Mouse (Mus musculus): ENCODE measurements around the gene Pigw.

Pigw gene

GRCm38 (mm10) chr11:84879772-84880464 lies at the start of gene Pigw, which contains the start of gene Myo19:
Gene Pigw, minus strand, starts transcription at chr11:84880285.
Gene Myo19, plus strand, starts transcription at chr11:84880148.
- DNase-seq (ENCODE audit: low read depth, low spot score): peak; percentile 72

DNA sequence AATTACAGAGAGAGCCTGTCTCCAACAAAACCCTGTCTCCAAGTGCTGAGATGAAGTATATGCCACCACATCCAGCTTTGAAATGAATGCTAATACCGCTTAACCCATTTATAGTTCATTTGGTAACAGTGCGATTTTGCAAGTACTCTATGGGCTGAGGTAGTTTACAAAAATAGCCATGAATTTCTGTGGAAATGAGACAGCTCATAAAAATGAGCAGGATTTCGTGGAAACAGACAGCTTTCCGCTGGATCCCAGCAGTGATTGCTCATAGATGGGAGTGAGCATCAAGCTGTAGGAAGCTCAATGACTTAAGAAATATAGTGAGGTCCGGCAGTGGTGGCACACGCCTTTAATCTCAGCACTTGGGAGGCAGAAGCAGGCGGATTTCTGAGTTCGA lies 40.9 kb upstream of the Pigw start:
- DNase-seq (ENCODE audit: low read depth, low spot score): no peak

DNA sequence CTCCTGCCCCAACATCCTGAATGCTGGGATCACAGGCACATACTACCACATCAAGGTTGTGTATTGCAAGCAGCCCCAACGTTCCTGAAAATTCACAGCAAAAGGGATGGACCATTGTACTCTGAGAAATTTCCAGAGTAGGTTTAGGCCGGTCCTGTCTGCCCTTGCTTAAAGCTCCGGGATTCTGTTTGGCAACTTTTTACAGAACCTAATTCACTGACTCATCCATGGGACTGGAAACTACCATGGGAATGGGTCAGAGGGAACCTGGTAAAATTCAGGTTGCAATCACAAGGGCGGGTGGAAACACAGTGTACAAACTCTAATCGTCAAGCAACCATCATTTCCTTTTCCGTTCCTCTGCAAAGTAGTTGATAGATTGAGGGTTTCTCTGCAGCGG lies 39.9 kb upstream of the Pigw start:
- no peak for DNase-seq (ENCODE audit: low read depth, low spot score)

- DNase-seq (ENCODE audit: low read depth, low spot score): peak; percentile 26
These were observed 39.2 kb upstream of the Pigw start for GRCm38 (mm10) chr11:84919276-84919675.

DNA sequence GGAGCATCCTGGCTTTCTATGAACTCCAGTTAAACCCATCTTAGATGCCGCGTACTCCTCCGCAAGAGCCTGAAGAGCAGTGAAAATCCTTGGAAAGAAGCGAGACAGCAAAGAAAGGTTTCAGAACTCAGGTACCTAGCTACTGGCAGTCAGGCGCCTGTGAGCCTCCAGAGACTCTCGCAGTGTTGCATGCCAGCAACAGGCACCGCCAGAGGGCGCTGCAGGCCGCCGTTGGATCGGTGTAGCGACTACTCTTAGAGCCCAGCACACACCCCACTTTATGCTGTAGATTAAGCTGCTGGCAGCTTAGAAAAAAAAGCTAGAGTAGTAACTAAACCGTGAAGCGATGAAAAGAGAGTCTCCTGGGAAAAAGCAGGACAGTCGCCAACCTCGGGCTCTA lies 38.3 kb upstream of the Pigw start:
- DNase-seq (ENCODE audit: low read depth, low spot score): peak; percentile 82

DNA sequence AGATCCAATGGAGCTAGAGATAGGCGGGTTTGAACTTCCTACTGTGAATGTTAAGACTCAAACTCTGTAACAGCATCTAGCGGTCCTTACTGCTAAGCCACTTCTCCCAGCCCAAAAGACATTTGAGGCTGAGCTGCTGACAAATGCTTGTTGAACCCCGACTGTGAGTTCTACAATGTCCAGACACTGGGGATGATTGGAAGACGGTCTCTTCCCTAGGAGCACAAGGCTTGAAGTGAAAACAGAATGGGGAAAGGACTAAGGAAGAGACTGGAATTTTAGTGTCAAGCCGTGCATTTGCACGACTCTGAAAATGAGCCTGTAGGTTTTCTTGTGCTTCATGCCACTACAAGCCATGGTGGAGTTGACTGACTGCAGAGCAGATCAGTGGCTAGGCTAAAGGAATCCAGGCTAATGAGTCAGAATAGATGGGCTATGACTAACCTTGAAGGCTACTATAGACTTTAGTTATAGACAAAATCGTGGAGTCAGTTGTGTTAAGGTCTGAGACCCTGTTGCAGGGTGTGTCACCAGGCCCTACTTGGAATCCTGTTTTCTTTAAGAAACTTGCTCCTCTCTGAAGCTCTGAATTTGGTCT lies 36.7 kb upstream of the Pigw start:
- DNase-seq (ENCODE audit: low read depth, low spot score): no peak

GRCm38 (mm10) chr11:84916053-84916702 lies 36.1 kb upstream of the Pigw start, which contains the start of gene Znhit3:
Gene Znhit3, minus strand, starts transcription at chr11:84916366.
- peak; percentile 87 for DNase-seq (ENCODE audit: low read depth, low spot score)

- no peak for DNase-seq (ENCODE audit: low read depth, low spot score)
These were observed 34.6 kb upstream of the Pigw start for GRCm38 (mm10) chr11:84914673-84915072.

GRCm38 (mm10) chr11:84910411-84910810 lies 30.3 kb upstream of the Pigw start:
- DNase-seq (ENCODE audit: low read depth, low spot score): no peak

DNA sequence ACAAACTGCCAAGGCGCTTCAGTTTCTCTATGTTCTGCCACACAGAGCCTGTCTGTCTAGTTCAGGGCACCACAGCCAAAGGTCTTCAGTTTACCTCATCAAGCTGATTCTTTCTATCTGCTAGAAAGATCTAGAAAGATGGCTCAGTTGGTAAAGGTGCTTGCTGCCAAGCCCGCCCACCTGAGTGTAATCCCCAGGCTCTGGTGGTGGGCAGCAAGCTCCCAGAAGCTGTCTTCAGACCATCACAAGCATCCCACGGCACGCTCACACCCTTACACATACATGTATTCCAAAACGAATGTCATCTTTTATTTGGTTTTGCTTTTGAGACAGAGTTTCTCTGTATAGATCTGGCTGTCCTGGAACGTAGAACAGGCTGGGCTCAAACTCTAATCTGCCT lies 28.4 kb upstream of the Pigw start:
- no peak for DNase-seq (ENCODE audit: low read depth, low spot score)

DNA sequence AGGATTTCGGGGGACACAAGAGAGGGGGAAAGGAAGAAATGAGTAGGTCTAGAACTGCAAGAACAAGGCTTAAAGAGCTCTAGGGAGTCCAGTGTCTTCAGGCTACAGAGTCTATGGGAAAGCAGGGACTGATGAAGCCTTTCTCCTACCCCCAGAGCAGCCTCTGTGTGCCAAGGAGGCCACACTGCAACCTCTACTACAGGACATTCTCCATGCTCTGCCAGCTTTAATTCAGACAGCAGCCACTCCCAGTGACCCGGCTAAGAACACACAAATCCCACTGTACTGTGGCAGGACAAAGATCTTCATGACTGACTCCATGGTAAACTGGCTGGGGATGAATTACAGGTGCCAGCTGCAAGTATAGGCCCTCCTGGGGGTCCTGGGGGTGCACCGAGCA lies 27.0 kb upstream of the Pigw start:
- no peak for DNase-seq (ENCODE audit: low read depth, low spot score)

GRCm38 (mm10) chr11:84904597-84905144 lies 24.6 kb upstream of the Pigw start:
- DNase-seq (ENCODE audit: low read depth, low spot score): no peak

GRCm38 (mm10) chr11:84893113-84893512 lies 13.0 kb upstream of the Pigw start:
- no peak for DNase-seq (ENCODE audit: low read depth, low spot score)

DNA sequence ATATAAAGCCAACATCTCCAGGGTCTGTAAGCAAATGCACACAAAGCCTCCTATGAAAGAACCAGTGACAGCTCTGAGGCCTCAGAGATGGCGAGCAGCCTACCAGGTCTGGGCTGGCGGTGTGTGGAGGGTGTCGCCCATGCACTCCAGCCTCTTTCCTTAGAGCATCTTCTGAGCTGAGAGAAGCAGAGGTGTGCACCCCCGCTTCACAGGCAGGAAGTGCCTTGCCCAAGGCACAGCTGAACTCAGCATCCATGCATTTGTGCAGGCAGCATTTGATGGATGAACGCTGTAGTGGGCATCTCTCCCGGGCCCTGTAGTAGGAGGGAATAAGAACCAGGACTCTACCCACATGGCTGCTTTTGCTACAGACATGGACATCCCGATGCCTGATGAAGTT lies 11.6 kb upstream of the Pigw start:
- DNase-seq (ENCODE audit: low read depth, low spot score): no peak

GRCm38 (mm10) chr11:84889492-84889891 lies 9.4 kb upstream of the Pigw start:
- no peak for DNase-seq (ENCODE audit: low read depth, low spot score)

DNA sequence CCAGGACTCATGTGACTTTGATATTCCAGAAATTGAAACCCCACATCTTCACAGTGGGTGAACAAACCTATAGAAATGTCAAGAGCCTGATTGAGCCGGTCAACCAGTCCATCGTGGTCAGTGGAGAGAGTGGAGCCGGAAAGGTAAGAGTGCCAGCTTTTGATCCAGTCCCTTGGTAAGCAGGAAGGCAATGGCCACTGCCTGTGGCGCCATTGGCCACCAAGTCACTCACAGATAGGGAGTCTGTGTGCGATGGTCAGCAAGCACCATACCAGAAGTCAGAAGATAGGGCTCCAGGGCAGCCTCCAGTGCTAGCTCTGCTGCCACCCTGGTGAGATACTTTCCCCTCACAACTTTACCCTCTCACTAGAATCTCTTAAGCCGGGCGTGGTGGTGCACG lies 7.9 kb upstream of the Pigw start:
- no peak for DNase-seq (ENCODE audit: low read depth, low spot score)

DNA sequence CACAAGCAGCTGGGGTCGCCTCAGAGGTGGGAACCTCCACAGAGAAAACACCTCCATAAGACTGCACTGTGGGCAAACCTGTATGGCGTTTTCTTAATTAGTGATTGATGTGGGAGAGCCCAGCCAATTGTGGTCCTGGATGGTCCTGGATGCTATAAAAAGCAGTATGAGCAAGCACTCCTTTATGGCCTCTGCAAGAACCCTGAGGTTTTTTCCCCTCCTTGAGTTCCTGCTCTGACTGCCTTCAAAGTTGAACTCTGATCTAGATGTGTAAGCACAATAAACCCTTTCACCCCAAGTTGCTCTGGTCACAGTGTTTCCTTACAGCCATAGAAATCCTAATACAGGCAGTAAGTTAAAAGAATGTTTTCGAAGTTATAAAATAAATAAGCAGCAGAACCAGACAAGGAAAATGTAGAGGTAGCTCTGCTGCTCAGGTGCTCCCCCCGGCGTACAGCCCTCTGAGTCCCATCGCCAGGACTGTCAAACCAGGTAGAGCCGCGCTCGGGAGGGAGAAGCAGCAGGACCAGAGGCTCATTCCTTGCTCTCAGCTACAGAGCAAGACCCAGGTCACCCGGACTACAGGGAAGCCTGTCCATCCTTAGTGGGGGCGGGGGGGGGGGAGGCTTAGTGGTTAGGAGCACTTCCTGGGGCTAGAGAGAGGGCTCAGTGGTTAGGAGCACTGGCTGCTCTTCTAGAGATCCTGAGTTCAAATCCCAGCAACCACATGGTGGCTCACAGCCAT lies 6.9 kb upstream of the Pigw start:
- DNase-seq (ENCODE audit: low read depth, low spot score): no peak

DNA sequence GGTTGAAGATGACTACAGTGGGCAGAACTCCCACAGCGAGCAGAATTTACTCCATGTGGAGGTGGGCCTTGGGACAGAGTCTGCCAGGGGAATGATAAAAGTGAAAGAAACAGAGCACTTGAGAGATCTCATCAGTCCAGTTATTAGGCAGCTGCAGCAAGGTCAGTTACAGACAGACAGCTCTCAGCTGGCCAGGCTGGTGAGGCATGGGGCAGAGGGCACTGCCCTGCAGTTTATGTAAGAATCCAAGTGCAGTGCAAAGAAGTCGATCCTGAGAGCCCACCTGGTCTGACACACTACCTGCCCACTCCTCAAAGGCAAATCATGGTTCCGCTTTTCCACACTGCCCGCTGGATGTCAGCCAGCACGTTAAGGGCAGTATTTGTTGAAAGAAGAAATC lies 6.2 kb upstream of the Pigw start:
- no peak for DNase-seq (ENCODE audit: low read depth, low spot score)

GRCm38 (mm10) chr11:84885238-84885637 lies 5.2 kb upstream of the Pigw start:
- no peak for DNase-seq (ENCODE audit: low read depth, low spot score)

DNA sequence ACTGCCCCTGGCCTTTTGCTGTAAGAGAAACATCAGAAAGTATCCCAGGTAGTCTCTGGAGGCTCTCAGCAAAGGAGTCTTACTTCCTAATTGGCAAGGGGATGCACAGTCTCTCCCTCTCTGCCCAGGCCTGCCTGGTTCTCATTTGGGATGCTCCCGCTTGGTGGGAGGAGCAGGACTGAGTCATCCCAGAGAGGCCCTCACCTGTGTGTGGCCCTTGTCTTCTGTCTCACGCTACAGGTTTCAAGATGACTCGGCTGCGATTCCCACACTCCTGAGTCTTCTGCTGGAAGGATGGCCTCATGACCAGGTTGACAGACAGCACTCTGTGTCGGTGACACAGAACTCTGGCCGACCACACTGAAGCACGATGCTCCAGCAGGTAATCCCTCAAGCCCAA lies 2.3 kb upstream of the Pigw start:
- no peak for DNase-seq (ENCODE audit: low read depth, low spot score)

DNA sequence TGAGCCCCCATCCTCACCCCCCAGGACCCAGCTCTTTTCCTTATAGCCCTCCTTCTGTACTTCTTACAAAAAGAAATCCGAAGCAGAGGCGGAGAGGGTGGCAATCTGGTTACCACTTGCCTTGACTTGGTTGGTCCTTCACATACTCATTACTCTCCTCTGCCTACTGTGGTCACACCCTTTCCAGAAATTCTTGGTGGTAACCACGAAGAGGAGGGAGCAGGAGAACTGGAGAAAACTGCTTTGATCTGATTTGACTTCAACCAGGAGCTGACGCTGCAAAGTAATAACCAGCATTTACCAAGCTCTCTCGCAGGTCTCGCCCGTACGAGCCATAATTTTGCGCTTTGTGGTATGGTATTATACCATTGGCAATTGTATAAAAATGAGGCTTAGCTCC lies 886 bp upstream of the Pigw start:
- DNase-seq (ENCODE audit: low read depth, low spot score): no peak

DNA sequence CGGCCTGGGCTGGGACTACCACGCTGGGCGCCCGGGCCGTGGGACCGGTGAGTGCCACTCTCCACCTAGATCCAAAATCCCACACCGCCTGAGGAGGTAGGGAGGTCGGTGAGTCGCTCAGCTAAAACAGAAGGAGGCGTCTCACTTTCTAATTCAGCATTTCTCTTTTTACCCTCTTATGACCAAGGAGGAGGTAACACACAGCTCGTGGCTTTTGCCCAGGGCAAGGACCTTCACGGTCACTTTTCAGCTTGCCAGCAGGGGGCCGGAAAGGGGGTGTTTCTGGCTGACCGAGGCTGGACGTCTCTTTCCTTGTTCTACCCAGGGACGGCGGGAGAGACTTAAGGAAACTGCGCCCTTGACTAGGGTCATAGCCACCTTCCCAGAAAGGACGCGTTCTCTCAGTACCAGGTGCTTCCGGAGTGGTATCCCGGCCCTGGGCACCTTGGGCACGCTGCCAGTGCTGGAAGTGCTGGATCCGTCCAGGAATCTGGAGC lies 428 bp upstream of the Pigw start:
- peak; percentile 45 for DNase-seq (ENCODE audit: low read depth, low spot score)
